Mouse (Mus musculus) left cerebral cortex, postnatal 14 days (tissue): Measurements from ENCODE around the gene Mettl7b. TPM values are rescaled to one million over a fixed set of nuclear protein-coding genes. Genes with fewer than 3 reads are reported as not detected.

Experiments used
- DNase-seq, 2 experiments: peaks; one replicate each; pipeline ENCODE4 v3.0.0; 2021 to 2022; ENCODE audit warnings: low spot score in 2 of 2, mixed read lengths in 1 of 2
- intact Hi-C: fragments of 180-260 bp; cut with DNase I; formaldehyde crosslinking; loops from one replicate; pipeline ENCODE4 v1.15.1; 2025
- total RNA-seq, 2 experiments: library from RNA; stranded (reverse); gene quantifications; 2 replicates each; pipeline ENCODE4 v1.2.3; 2021

Mettl7b gene
- total RNA-seq, 2 experiments from 2014 or later = not detected

DNA sequence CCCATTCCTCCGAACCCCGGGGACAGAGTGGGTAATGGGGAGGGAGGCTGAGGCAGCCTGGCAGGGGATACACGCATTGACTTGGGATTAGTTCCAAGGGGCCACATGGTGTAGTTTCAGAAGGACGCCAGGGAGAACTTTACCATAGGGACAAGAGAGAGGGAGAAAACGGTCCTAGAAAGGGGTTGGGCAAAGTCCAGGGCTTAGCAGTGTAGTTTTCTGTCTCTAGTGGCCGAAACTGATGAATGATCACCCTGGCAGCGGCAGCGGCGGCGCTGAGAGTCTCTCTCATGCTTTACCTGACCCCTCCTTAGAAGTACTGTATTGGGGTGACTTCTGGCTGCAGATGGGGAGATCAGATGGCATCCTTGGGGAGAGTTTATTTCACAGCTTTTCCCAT, 2.4 kb downstream of the Mettl7b start:
- DNase-seq = no peak
- intact Hi-C loops = no loop called here

DNA sequence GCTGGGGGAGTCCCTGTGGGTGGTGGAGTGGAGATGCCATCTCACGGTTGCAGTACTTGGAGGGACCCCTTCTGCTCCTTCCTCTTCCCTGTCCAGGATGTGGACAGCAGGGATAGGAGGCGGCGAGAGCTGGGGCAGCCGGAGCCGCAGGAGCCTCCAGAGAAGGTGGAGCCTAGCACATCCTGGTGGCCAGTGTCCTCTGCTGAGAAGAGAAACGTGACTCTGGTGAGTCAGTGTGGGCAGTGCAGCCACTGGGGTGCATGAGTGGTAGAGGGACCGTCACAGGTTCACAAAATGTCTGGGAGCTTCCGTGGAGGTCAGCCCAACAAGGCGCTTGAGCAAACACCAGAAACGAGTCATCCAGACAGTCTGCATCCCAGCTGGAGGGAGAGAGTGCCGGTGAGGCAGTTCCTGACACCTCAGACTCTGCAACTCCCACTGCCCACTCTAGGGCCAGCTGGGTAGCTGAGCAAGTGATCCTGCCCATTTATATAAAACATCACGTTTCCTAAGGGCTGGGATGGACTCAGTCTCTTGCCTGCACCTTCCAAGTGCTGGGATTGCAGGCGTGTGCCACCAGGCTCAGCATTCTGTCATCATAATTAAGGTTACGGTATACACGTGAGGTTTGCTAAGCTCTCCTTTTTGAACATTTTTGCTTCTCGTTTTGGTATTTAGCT, 10.4 kb downstream of the Mettl7b start:
- DNase-seq = peak in 1 of 2 experiments; percentile 37

DNA sequence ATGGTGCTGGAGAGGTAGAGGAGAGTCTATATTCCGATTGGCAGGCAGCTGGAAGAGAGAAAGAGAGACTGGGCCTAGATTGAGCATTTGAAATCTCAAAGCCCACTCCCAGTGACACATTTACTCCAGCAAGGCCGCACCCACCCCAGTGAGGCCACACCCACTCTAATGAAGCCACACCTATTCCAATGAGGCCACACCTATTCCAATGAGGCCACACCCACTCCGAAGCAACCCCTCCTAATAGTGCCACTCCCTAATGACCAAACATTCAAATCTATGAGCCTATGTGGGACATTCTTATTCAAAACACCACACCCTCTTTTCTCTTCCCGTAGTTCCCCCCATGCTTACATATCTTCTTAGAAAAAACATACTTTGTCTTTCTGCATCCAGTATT, 13.3 kb downstream of the Mettl7b start:
- intact Hi-C loops = no loop called here
- DNase-seq = no peak

More for the DNA sequence above, 10.4 kb downstream of the Mettl7b start:
- intact Hi-C loops = no loop called here

DNA sequence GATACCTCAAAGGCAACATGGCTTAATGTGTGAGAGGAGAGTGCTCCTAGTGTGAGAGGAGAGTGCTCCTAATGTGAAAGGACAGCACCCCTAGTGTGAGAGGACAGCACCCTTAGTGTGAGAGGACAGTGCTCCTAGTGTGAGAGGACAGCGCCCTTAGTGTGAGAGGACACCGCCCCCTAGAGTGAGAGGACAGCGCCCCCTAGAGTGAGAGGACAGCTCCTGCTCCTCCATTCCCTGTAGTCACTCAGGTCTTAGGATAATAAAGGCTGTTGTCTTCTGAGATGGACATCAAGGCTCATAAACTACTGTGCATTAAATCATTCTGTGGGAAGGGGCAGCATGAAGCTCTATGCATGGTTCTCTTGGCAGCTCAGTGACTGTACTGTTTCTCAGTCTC, 15.1 kb downstream of the Mettl7b start:
- DNase-seq = no peak
- intact Hi-C loops = no loop called here

DNA sequence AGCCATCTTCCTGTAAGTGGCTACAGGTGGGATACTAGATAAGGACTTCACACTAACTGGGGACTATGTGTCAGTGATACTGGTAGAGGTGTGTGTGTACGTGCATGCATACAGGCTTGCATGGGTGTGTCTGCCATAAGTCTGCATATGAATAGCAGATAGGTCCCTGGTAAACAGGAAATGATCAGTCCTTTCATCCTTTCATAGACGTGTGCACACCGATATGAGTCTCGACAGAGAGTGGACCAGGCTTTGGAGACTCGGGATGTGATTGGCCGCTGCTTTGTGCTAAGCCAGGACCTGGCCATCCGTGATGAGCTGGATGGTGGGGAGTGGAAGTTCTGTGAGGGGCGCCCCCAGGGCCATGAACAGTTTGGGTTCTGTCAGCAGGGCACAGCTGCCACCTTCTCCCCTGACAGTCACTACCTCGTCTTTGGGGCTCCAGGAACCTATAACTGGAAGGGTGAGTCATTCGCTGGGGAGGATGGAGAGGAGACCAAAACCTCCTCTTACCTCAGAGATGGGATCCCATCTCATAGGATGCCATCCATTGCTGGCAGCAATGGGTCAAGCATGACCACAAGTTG, 20.2 kb downstream of the Mettl7b start:
- DNase-seq = no peak
- intact Hi-C loops = no loop called here

DNA sequence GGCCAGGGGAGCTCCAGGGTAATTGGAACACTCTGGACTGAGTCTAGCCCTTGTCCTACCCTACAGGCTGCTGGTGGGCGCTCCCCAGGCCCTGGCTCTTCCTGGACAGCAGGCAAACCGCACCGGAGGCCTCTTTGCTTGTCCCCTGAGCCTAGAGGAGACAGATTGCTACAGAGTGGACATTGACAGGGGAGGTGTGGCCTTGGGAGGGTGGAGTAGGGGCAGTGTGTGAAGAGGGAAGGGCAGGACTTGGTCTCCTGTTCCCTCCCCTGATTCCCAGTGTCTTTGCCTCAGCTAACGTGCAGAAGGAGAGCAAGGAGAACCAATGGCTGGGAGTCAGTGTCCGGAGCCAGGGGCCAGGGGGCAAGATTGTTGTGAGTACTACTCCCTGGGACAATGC, 21.8 kb downstream of the Mettl7b start:
- no peak for DNase-seq
- intact Hi-C loops = no loop called here

DNA sequence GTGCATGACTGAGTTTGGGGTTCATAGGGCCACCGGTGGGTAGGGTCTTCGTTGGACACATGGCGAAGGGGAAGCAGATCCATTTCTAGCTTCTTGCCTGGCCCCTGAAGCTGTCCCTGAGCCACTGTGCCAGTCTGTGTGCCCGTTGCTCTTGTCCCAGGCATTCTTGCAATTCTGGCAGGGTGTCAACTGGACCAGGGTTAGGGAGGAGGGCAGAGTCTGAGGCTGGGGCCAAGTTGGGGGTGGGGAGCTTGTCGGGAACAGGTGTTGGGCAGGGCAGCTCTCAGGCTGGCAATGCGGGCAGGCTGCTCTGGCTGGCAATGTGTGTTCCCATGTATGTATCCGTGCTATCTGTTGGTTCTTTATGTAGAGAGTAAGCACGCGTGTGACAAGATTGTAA, 22.3 kb downstream of the Mettl7b start:
- intact Hi-C loops = no loop called here
- no peak for DNase-seq

DNA sequence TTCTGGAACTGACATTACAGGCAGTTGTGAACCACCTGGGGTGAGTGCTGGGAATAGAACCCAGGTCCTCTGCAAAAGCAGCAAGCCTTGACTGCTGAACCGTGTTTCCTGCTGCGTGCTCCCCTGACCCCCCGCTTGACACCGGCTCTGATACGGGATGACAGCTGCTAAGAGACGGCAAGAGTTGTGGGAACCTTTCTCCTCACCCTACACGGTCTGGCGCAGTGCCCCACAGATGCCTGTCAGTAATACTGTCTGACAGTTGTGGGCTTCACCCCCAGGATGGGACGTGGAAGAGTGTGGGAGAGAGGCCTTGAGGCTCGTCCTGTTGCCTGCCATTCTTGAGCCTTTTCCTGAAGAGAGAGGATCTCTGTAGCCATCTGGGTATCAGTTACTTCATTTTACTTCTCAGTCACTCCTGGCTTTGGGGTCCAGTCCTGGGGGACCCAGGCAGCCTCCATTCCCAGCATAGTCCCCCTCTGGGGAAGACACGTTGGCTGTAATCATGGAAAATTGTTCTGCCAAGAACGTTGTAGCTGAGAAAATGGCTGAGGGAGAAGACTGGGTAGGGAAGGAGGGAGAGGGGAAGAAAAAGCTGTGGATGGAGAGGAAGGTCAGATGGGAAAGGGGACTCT, 22.9 kb downstream of the Mettl7b start:
- no peak for DNase-seq
- intact Hi-C loops = no loop called here

DNA sequence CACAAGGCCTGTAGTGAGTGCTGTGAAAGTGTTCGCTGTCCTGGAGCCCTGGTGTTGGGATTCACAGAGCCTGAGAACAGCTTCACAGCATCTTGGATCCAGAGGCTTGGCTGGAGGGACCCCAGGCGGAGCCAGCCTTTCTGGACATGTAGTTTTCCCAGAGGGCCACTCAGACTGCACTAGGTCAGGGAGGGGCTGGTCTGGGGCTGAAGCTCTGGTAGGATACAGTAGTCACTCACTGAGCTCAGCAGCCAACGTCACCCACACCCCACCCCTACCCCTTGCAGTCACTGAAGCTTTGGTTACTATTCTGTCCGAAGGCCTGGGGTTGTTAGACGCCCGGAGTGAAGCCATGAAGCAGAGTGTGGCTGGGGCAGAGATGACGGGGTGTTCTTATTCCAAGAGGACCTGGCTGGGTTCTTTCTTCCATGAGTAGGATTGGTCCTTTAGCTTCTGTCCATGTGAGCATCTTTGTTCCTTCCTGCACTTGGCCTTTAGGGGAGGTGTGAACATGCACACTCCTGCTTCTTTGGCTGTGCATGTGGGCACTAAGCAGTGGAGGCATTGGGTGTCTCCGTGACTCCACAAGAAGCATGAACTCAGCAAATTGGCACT, 24.9 kb downstream of the Mettl7b start:
- no peak for DNase-seq
- intact Hi-C loops = no loop called here

DNA sequence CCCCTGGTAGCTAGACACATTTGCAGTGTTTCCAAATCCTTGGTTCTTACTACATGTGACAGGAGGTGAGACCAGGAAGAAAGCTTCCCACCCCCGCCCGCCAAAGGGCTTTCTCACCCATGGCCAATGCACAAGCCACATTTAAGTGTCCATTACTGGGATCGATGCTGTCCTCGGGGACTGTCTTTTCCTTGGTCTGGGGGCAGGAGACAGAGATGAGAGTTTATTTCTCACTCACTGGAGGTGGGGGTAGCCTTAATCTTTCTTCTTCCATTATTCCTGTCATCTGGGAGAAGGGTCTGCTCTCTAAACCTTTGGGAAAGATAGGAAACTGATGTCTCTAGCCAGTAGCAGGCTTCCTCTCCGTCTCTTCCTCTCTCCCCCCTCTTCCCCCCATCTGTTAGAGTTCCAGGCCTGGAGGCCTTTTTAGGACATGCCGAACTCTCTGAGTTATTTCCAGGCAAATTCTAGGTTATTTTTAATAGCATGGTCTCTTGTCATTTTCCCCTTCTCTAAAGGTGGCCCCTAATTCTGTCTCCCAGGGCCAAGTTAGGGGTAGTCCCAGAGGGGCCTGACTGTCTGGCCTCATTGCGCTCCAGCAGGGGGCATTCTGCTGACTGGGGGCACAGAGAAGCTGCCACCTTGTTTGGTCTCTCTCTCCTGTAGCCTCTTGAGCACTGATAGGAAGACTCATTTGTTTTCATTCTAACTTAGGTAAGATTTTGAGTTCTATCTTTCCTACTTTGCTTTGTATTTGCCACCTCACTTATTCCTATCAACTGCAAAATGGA, 25.6 kb downstream of the Mettl7b start:
- DNase-seq = no peak
- intact Hi-C loops = no loop called here

DNA sequence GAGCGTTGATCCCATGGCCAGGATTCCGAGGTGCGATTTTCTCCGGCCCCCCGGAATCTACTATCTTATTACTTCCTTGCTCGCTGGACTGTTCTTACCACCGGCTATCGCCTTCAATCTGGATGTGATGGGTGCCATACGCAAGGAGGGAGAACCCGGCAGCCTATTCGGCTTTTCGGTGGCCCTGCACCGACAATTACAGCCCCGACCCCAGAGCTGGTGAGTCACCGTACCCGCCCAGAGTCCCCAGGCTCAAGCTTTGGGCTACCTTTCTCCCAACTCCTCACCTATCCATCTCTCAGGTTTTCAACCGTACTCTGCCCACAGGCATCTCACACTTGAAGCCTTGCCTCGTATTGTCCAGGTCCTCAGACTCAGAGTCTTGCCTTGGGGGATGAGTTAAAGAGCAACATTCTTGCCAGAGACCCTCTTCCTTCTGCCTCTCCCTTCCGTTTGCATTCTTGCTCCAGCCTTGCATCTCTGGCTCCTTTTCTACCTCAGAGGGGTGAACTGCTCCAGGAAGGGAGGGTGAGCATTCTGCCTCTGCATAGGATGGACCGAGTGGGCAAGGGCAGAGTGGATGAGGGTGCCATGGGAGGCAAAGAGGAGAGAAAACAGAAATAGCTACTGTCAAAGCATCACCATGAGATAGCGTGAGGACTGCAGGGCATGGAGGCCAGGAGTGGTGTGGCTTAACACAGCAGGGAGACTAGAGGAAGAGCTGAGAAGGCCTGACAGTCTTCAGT, 26.6 kb downstream of the Mettl7b start:
- DNase-seq = no peak
- intact Hi-C loops = no loop called here

DNA sequence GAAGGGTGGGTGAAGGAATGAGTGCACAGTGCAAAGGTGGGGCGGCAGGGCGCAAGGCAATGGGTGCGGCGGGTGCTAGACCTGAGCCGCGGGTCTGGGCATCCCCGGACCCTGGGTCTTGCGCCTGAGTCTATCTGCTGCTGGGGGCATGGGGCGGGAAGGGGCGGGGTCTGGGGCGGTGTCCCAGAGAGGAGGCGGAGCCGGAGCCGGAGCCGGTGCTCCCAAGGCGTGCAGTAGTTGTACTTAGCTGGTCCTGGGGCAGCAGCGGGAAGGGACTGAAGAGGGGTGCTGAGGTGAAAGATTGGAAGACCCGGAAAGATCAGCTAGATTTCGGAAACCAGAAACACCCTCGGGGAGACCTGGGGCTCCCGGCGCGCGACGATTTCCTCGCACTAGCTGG, 27.2 kb downstream of the Mettl7b start, which contains the start of gene Itga7:
Gene Itga7 (plus strand): TSS at position 245 of the 400 bp plus-strand sequence.
- no peak for DNase-seq
- intact Hi-C loops = no loop called here

DNA sequence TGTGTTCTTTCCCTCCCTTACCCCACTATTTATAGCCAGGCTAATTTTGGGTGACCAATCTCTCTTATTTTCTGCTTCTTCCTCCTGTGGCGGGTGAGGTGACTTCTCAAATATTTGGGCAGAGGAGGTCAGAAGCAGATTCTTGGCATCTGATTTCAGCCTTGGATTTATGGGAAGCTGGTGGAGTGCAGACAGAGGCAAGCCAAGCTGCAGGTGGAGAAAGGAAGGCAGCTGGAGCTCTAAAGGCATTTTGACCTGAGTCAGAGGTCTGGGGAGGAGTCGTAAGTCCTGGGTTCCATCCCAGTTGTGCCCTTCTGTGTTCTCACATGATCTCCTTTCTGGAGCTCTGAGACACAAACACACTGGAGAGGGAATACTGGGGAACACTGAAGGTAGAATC, 29.3 kb downstream of the Mettl7b start:
- intact Hi-C loops = no loop called here
- no peak for DNase-seq

DNA sequence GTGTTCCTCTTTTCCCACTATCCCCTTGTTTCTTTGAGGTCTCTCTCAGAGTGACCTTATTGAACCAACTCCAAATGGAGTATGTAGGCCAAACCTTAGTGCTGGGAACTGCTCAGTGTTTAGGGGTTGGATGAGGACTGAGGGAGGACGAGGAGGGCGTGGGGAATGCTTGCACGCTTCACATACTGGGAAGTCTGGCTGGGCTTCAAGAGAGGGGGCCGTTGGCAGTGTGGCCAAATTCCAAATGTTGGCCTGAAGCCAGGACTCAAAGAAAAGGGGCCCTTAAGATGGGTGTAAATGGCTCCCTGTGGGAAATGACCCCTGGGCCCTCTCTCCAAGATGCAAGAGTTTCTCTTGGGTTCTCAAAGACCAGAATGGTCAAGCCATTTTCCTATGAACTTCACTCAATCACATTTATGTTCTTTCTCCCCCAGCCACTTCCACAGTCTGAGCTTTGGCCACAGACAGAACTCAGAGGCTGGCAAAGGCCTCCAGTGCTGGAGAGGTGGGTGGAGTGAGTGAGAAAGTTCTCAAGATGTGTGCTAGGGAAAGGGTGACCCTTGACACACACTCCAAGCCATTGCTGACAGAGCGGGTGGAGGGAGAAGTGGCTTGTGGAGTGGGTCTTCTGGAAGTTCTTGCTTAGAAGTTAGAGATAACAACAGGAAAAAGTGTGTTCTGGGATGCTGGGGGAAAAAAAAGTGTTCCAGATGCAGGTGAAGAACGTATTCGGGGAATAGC, 31.0 kb downstream of the Mettl7b start:
- DNase-seq = no peak
- intact Hi-C loops = no loop called here

DNA sequence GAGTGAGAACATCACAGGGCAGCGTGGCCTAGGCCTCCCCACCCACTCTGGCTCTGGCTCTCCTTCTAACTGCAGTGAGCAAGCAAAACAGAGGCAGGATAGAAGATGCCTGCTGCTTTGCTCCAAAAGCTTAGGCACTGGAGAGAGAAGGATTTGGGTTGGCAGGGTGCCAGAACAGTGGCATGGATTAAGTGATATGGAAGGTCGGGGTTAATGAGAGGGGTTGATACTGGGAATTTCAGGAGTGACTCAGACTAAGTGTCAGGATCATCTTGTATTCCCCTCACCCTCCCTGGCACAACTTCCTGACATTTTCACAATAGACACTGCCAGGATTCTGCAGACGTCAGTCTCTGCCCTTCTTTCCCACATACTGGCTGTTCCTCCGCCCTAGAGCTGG, 32.4 kb downstream of the Mettl7b start:
- DNase-seq = no peak
- intact Hi-C loops = no loop called here

DNA sequence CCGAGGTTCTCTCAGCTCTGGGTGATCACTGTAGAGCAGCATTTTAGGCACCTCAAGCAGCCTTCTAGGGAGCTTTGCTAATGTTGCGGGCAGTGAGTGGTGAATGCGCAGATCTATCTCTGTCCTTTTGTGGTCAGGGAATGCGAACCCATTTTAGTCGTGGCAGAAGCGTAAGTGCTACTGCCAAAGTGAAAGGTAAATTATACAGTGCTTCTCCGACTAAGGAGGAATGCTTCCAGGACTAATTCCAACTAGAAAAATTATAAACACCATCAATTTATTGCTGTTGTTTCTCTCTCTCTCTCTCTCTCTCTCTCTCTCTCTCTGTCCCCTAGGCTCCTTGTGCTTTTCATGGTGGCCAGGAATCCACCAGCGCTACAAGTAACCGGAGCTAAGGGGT, 36.9 kb downstream of the Mettl7b start, which contains the start of gene Bloc1s1:
Gene Bloc1s1 (minus strand): TSS at position 101 of the 400 bp plus-strand sequence.
- DNase-seq = no peak
- intact Hi-C loops = loop anchor here (5.0 kb wide), 1 partner anchor 53 kb away; no protein-coding TSS in a partner anchor

DNA sequence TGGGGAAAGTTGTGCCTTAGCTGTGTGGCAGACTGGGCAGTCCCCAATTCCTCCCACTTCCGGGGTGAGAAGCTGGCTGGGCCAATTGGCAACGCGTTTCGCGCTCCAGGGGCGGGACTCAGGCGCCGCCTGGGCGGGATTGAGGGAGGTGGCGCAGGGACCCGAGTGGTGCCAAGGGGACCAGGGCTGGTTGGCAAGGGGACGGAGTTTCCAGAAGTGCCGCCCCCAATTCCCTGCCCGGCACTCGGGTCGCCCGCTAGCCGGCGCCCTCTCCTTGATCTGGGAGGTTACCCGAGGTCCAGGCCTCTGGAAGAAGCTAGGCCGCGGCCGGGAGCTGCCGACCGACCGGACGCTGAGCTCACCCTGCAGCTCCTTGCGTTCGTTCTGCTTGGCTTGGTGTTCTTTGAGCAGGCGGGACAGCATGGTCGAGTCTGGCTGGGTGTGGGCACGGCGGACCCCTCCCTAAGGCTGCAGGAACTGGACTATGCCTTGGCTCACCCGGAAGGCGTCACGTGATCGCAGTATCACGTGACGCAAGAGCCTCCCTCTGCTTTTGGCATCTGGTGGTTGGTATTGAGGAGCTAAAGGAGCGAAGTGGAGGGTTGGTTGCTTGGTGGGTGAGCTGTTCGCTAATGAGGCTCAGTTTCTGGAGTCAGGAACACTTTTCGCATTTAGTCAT, 37.6 kb downstream of the Mettl7b start:
- intact Hi-C loops = loop anchor here (5.0 kb wide), 1 partner anchor 54 kb away; no protein-coding TSS in a partner anchor
- peak; percentile 92 to 94 for DNase-seq

DNA sequence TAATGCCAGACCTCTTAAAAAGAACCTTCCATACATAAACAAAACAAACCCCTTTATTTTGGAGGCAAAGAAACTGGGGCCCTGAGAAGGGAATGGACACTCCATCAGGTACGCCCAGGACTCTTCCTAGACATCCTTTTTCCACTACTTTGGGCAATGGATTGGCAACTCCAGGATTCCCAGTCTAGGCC, 38.1 kb downstream of the Mettl7b start, which contains the start of gene Rdh5:
Gene Rdh5 (minus strand): TSS at position 67 of the 191 bp plus-strand sequence.
- DNase-seq = no peak
- intact Hi-C loops = loop anchor here (5.0 kb wide), 1 partner anchor 55 kb away; no protein-coding TSS in a partner anchor
